20 mouse cellular contexts compared by ENCODE assay signal in the genomic region with DNA sequence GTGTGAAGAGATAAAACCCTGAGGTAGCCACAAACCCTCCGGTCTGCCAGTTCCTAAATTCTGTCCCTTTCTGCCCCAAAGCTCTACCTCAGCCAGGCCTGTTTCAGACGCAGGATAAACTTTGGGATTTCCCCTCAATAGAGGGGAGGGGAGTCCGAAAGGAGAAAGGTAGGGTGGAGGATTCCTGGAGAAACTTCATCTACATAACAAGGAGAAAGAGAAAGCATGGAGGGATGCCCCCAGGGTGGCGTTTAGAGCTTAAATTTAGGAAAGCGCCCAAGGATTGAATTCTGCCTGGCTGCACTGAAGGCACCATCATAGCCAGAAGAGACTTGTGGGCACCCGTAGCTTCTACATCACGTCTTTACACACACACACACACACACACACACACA.
A peak's percentile ranks its signal among the peaks of the same experiment; 100 is the strongest.
DNase-seq lines count a peak whose midpoint lies in the region; ATAC-seq and TF ChIP-seq lines count a peak whose summit lies in the region.
"Had no signal": no experiment of that assay in that cellular context is flagged by ENCODE, and none has a peak within 500 bp of the region (broad histone marks: within the 10 kb centered on the region; RNA-seq: fewer than 3 reads in every experiment).

No protein-coding gene starts in this region.

- peak overlapping the region; percentile 64 for H3K27ac ChIP-seq in forebrain, embryonic 10.5 days
- H3K27ac ChIP-seq in forebrain, postnatal 0 days (ENCODE audit: low read depth, low read length): no peak overlapping the region
- no peak overlapping the region for H3K27ac ChIP-seq in hindbrain, embryonic 15.5 days (replicated peaks)
- no peak overlapping the region for H3K27ac ChIP-seq in hindbrain, embryonic 16.5 days (ENCODE audit: low read depth, low read length)
- H3K27ac ChIP-seq in forebrain, embryonic 13.5 days: 0 out of 2 replicates have a peak overlapping the region, but pooled peaks have one; percentile 44
- H3K27ac ChIP-seq: hindbrain, embryonic 13.5 days; midbrain, embryonic 10.5 days had no signal

- WGBS in forebrain, embryonic 10.5 days: 11% methylated on average over 7 of the region's 7 CpGs
- 24% methylated on average over 7 of the region's 7 CpGs for WGBS in forebrain, postnatal 0 days
- WGBS in hindbrain, embryonic 15.5 days: 28% methylated on average over 7 of the region's 7 CpGs
- WGBS in hindbrain, embryonic 16.5 days: 33% methylated on average over 7 of the region's 7 CpGs
- WGBS in forebrain, embryonic 13.5 days: 13% methylated on average over 7 of the region's 7 CpGs

- H3K4me2 ChIP-seq in forebrain, postnatal 0 days (ENCODE audit: low read depth): no peak overlapping the region
- peak overlapping the region; percentile 23; the same call in 1 of the 2 replicates for H3K4me2 ChIP-seq in hindbrain, embryonic 15.5 days
- no peak overlapping the region for H3K4me2 ChIP-seq in hindbrain, embryonic 16.5 days (ENCODE audit: low read length)
- peak overlapping the region; percentile 28 for H3K4me2 ChIP-seq in forebrain, embryonic 13.5 days
- H3K4me2 ChIP-seq: hindbrain, embryonic 13.5 days had no signal

- peaks cover 60% of the 10 kb centered on the region for H3K27me3 ChIP-seq in forebrain, embryonic 10.5 days (ENCODE audit: poor library complexity, severe bottlenecking)
- H3K27me3 ChIP-seq in forebrain, postnatal 0 days (ENCODE audit: insufficient read depth, low read length): no peaks in the 10 kb centered on the region
- H3K27me3 ChIP-seq in hindbrain, embryonic 15.5 days: peaks cover 21% of the 10 kb centered on the region
- peaks cover 9% of the 10 kb centered on the region for H3K27me3 ChIP-seq in hindbrain, embryonic 16.5 days (replicated peaks; ENCODE audit: control insufficient read depth, insufficient read depth, low read length)
- peaks cover 23% of the 10 kb centered on the region for H3K27me3 ChIP-seq in forebrain, embryonic 13.5 days

- no peak for TF ChIP-seq CTCF in forebrain, postnatal 0 days (IDR thresholded peaks at IDR 0.05; ENCODE audit: low read depth)

- H3K4me3 ChIP-seq in forebrain, embryonic 10.5 days: peak overlapping the region; percentile 24; the same call in 1 of the 2 replicates
- no peak overlapping the region for H3K4me3 ChIP-seq in forebrain, postnatal 0 days (ENCODE audit: low read depth, low read length)
- no peak overlapping the region for H3K4me3 ChIP-seq in hindbrain, embryonic 15.5 days
- H3K4me3 ChIP-seq in hindbrain, embryonic 16.5 days (ENCODE audit: low read length): no peak overlapping the region
- no peak overlapping the region for H3K4me3 ChIP-seq in forebrain, embryonic 13.5 days
- H3K4me3 ChIP-seq: hindbrain, embryonic 13.5 days; midbrain, embryonic 10.5 days had no signal

- no peaks in the 10 kb centered on the region for H3K9me3 ChIP-seq in forebrain, embryonic 10.5 days
- no peaks in the 10 kb centered on the region for H3K9me3 ChIP-seq in forebrain, postnatal 0 days (ENCODE audit: low read length)
- H3K9me3 ChIP-seq in hindbrain, embryonic 15.5 days: no peaks in the 10 kb centered on the region
- no peaks in the 10 kb centered on the region for H3K9me3 ChIP-seq in hindbrain, embryonic 16.5 days (ENCODE audit: control insufficient read depth, low read length)
- H3K9me3 ChIP-seq in forebrain, embryonic 13.5 days (replicated peaks): no peaks in the 10 kb centered on the region
- H3K9me3 ChIP-seq: hindbrain, embryonic 13.5 days; midbrain, embryonic 10.5 days had no signal

- DNase-seq in forebrain, embryonic 10.5 days (ENCODE audit: extremely low spot score, low spot score): no peak
- DNase-seq in forebrain, postnatal 0 days: no peak
- peak; percentile 94 for DNase-seq in ES-CJ7 (ENCODE audit: low read depth, low spot score)
- DNase-seq in frontal cortex, postnatal 14 days (ENCODE audit: low spot score in 2 of 2): no peak
- DNase-seq in Muller cell, postnatal 12 days (ENCODE audit: inconsistent ontology term): no peak
- DNase-seq: adrenal gland, postnatal 36 days; cerebellum, adult 2 months; gastrocnemius, postnatal 10 days; kidney, adult 2 months; kidney, postnatal 25 days; liver; liver, postnatal 0 days; lung, postnatal 36 days; right cerebral cortex, adult 18-20 months had no signal

- peaks cover 42% of the 10 kb centered on the region for H3K4me1 ChIP-seq in forebrain, embryonic 10.5 days
- no peaks in the 10 kb centered on the region for H3K4me1 ChIP-seq in forebrain, postnatal 0 days (ENCODE audit: insufficient read depth)
- H3K4me1 ChIP-seq in hindbrain, embryonic 15.5 days (replicated peaks): peaks cover 13% of the 10 kb centered on the region
- peaks cover 4% of the 10 kb centered on the region for H3K4me1 ChIP-seq in hindbrain, embryonic 16.5 days (ENCODE audit: control insufficient read depth, insufficient read depth, low read depth, low read length)
- H3K4me1 ChIP-seq in forebrain, embryonic 13.5 days: peaks cover 30% of the 10 kb centered on the region

- no peaks in the 10 kb centered on the region for H3K36me3 ChIP-seq in forebrain, embryonic 10.5 days (replicated peaks)
- no peaks in the 10 kb centered on the region for H3K36me3 ChIP-seq in forebrain, postnatal 0 days (ENCODE audit: insufficient read depth)
- no peaks in the 10 kb centered on the region for H3K36me3 ChIP-seq in hindbrain, embryonic 15.5 days
- H3K36me3 ChIP-seq in hindbrain, embryonic 16.5 days (ENCODE audit: control insufficient read depth, insufficient read depth, low read length): no peaks in the 10 kb centered on the region
- no peaks in the 10 kb centered on the region for H3K36me3 ChIP-seq in forebrain, embryonic 13.5 days (ENCODE audit: poor library complexity, severe bottlenecking)
- H3K36me3 ChIP-seq: hindbrain, embryonic 13.5 days; midbrain, embryonic 10.5 days had no signal

- no peak for ATAC-seq in forebrain, postnatal 0 days
- no peak for ATAC-seq in hindbrain, embryonic 15.5 days (ENCODE audit: low FRiP score, low read depth)
- ATAC-seq in hindbrain, embryonic 16.5 days: no peak
- ATAC-seq in forebrain, embryonic 13.5 days: no peak
- ATAC-seq: CD4-positive, CD25-positive, alpha-beta regulatory T cell, adult 4 months; liver, postnatal 0 days had no signal

- H3K9ac ChIP-seq in forebrain, postnatal 0 days: no peak overlapping the region
- H3K9ac ChIP-seq in hindbrain, embryonic 15.5 days: no peak overlapping the region
- no peak overlapping the region for H3K9ac ChIP-seq in hindbrain, embryonic 16.5 days (ENCODE audit: low read depth, low read length)
- no peak overlapping the region for H3K9ac ChIP-seq in forebrain, embryonic 13.5 days
- H3K9ac ChIP-seq: hindbrain, embryonic 13.5 days; liver, postnatal 0 days had no signal

Comparison
In these comparisons a context has a peak if more than half of its experiments do, and no peak if none do; other contexts are left out.
1. H3K27ac ChIP-seq: peak in forebrain, embryonic 10.5 days (single experiment) and forebrain, embryonic 13.5 days (single experiment); none in forebrain, postnatal 0 days (single experiment), hindbrain, embryonic 15.5 days (single experiment) and hindbrain, embryonic 16.5 days (single experiment).
2. H3K4me2 ChIP-seq: peak in hindbrain, embryonic 15.5 days (single experiment) and forebrain, embryonic 13.5 days (single experiment); none in forebrain, postnatal 0 days (single experiment) and hindbrain, embryonic 16.5 days (single experiment).